Mouse (Mus musculus): ENCODE measurements around the gene Cks1brt. TPM values are rescaled to one million over a fixed set of nuclear protein-coding genes. Genes with fewer than 3 reads are reported as not detected.

The Cks1brt gene
- total RNA-seq (2023): not detected

DNA sequence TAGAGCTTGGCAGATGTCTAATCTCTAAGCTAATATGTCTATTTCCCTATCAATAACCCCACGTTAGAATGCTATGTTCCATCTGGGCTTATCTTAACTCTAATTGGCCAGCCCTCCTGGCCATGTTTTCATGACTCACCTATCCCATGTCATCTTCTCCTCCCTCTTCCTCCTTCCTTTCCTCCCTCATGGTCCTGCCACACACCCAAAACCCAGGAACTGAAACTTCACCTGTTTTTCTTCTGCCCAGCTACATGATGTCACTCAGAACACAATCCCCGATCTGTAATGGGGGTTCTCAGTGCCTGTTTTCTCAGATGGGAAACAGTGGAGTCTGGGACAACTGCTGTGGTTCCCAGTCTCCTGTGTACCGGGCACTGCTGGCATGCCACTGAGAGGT, at the start of gene Cks1brt:
Gene Cks1brt, plus strand, starts transcription at position 301 of the 400 bp plus-strand sequence.

DNA sequence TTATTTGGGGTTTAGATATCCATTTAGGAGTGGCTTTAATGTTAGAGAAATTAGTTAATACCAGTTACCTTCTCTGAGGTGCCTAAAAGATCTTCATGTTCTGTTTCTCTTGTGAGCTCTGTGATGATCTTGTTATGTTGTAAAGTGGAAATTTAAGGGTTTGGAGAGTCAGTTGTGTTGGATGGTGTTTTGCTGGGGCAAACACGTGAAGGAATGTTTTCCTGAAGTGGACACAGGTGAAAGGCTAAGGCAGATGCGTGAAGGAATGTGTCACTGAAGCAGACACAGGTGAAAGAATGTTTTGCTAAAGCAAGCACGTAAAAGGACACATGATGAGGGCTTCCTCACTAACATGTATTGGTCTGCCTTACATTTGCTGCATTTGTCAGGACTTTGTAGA, 28.7 kb upstream of the Cks1brt start, which contains the start of gene Zfp791:
Gene Zfp791, minus strand, starts transcription at position 101 of the 400 bp plus-strand sequence.

Other genes with a start within 250 kb of the Cks1brt start
- 10 to 100 TPM; 21.1 to 28.8 TPM for gene Klf1, start 250.0 kb upstream of the Cks1brt start, total RNA-seq (2023)
- gene Dnase2a, start 243.4 kb upstream of the Cks1brt start, total RNA-seq (2023): 10 to 100 TPM; 20.0 to 24.8 TPM
- gene Mast1, start 214.6 kb upstream of the Cks1brt start, total RNA-seq (2023): not detected
- gene Rtbdn, start 204.9 kb upstream of the Cks1brt start, total RNA-seq (2023): not detected
- gene Gm49661, start 182.5 kb upstream of the Cks1brt start, total RNA-seq (2023): not detected
- 100 to 1,000 TPM; 117 to 203 TPM for gene Prdx2, start 182.3 kb upstream of the Cks1brt start, total RNA-seq (2023)
- gene Rnaseh2a, start 182.2 kb upstream of the Cks1brt start, total RNA-seq (2023): 10 to 100 TPM; 35.2 to 37.9 TPM
- 1,000 to 10,000 TPM; 1,182 to 1,374 TPM for gene Junb, start 173.2 kb upstream of the Cks1brt start, total RNA-seq (2023)
- gene Hook2, start 161.3 kb upstream of the Cks1brt start, total RNA-seq (2023): 1 to 10 TPM in 1 of 2 experiments, under 1 TPM in 1; 0.83 to 1.1 TPM
- gene Best2, start 137.4 kb upstream of the Cks1brt start, total RNA-seq (2023): not detected
- 10 to 100 TPM; 56.3 to 62.0 TPM for gene Asna1, start 126.6 kb upstream of the Cks1brt start, total RNA-seq (2023)
- gene Trir, start 125.1 kb upstream of the Cks1brt start, total RNA-seq (2023): 100 to 1,000 TPM; 154 TPM
- 10 to 100 TPM; 34.3 to 53.0 TPM for gene Tnpo2, start 115.0 kb upstream of the Cks1brt start, total RNA-seq (2023)
- gene Fbxw9, start 91.9 kb upstream of the Cks1brt start, total RNA-seq (2023): 1 to 10 TPM; 4.8 to 6.4 TPM
- gene Gm5741, start 83.9 kb upstream of the Cks1brt start, total RNA-seq (2023): not detected
- gene Dhps, start 80.2 kb upstream of the Cks1brt start, total RNA-seq (2023): 10 to 100 TPM; 35.8 to 38.4 TPM
- 10 to 100 TPM; 36.7 TPM for gene Wdr83os, start 71.2 kb upstream of the Cks1brt start, total RNA-seq (2023)
- 10 to 100 TPM; 12.1 to 19.5 TPM for gene Wdr83, start 70.6 kb upstream of the Cks1brt start, total RNA-seq (2023)
- 100 to 1,000 TPM; 291 to 306 TPM for gene Man2b1, start 68.7 kb upstream of the Cks1brt start, total RNA-seq (2023)
- gene Zfp791, start 28.8 kb upstream of the Cks1brt start, total RNA-seq (2023): not detected
- gene Olfr371, start 74.1 kb downstream of the Cks1brt start, total RNA-seq (2023): not detected
- gene Orc6, start 147.7 kb downstream of the Cks1brt start, total RNA-seq (2023): 10 to 100 TPM; 34.6 to 37.2 TPM
- gene Vps35, start 147.9 kb downstream of the Cks1brt start, total RNA-seq (2023): 10 to 100 TPM; 79.6 to 80.3 TPM
- 1 to 10 TPM; 3.7 to 6.7 TPM for gene Mylk3, start 234.4 kb downstream of the Cks1brt start, total RNA-seq (2023)

Measured in neutrophil, adult 83 days (primary cell).